ENCODE assay signal across 8 mouse cellular contexts in the genomic region with DNA sequence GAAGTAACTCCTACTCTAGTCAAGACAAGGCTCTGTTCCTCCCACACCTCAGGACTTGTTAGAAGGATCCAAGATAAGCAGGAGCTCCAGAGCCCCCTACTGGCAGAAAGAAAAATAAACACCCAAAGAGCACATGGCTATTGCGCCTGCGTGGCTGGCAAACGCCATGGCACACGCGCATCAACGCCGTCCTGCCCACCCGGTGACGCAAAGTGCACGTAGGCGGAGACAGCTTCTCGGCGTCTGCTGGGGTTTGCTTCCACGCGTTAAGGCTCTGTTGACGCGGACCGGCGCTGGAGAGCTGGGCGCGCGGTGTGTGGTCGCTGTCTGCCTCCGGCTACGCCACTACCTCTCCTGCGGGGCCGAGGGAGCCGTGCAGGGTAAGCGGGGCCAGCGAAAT. TPM values are rescaled to one million over a fixed set of nuclear protein-coding genes. Genes with fewer than 3 reads are reported as not detected.
DNase-seq lines count a peak whose midpoint lies in the region; ATAC-seq lines count a peak whose summit lies in the region.

A gene (plus strand): TSS at position 189 of the 400 bp plus-strand sequence.

- H3K27me3 ChIP-seq in hindbrain, embryonic 11.5 days (ENCODE audit: control insufficient read depth, insufficient read depth, low read length) = no peaks in the 10 kb centered on the region; the same call in 1 of the 2 replicates

- H3K36me3 ChIP-seq in hindbrain, embryonic 11.5 days (ENCODE audit: control insufficient read depth, insufficient read depth, low read length) = no peaks in the 10 kb centered on the region

- H3K9me3 ChIP-seq in hindbrain, embryonic 11.5 days (ENCODE audit: control insufficient read depth, low read length) = no peaks in the 10 kb centered on the region

- H3K4me3 ChIP-seq in hindbrain, embryonic 11.5 days (ENCODE audit: low read depth, low read length) = peak within 1 kb of the TSS; percentile 76

- peak within 1 kb of the TSS; percentile 69 for H3K9ac ChIP-seq in hindbrain, embryonic 11.5 days (ENCODE audit: low read depth, low read length)

- H3K4me2 ChIP-seq in hindbrain, embryonic 11.5 days (replicated peaks; ENCODE audit: low read depth, low read length) = peak within 1 kb of the TSS; percentile 94

- 0 out of 2 replicates have a peak, but pooled peaks cover 4% of the 10 kb centered on the region for H3K4me1 ChIP-seq in hindbrain, embryonic 11.5 days (replicated peaks; ENCODE audit: control insufficient read depth, insufficient read depth, low read length)

- ATAC-seq in hindbrain, embryonic 11.5 days (ENCODE audit: low FRiP score) = peak; percentile 96

- H3K27ac ChIP-seq in hindbrain, embryonic 11.5 days (ENCODE audit: low read depth, low read length) = peak within 1 kb of the TSS; percentile 39; the same call in 1 of the 2 replicates

- peak; percentile 96 for DNase-seq in MN1 (ENCODE audit: low spot score)
- peak; percentile 99 for DNase-seq in cerebellum, adult 9-10 months
- DNase-seq in frontal cortex, adult 2 months (ENCODE audit: extremely low spot score in 1 of 2, low spot score in 1 of 2) = peak; percentile 98 to 100
- peak; percentile 97 for DNase-seq in hindbrain, embryonic 11.5 days (ENCODE audit: low spot score)
- peak; percentile 96 for DNase-seq in layer of hippocampus, postnatal 10 days (ENCODE audit: low spot score in 2 of 2)
- peak; percentile 96 for DNase-seq in lung, postnatal 10 days
- DNase-seq in ovary, postnatal 36 days (ENCODE audit: low spot score) = peak; percentile 93
- peak; percentile 95 for DNase-seq in thymus, postnatal 25 days

- WGBS in hindbrain, embryonic 11.5 days = under 1% methylated on average over 30 of the region's 30 CpGs

RNA-seq across cellular contexts. Expression of the gene that starts here (rescaled TPM):
- 55.0 and 56.5 TPM in 2 replicates for polyA plus RNA-seq in frontal cortex, adult 2 months (2012; rRNA removed)
- polyA plus RNA-seq in hindbrain, embryonic 11.5 days (2014; fragmentation: Nextera tagmentation; extraction: Ambion mirVana) = 24.2 and 25.6 TPM in 2 replicates
- total RNA-seq in layer of hippocampus, postnatal 10 days (2021) = 10 to 100 TPM; 73.1 to 74.9 TPM

Comparison
In these comparisons a context has a peak if more than half of its experiments do, and no peak if none do; other contexts are left out.
1. Peak in every context shown above with its lines: DNase-seq, ATAC-seq, H3K4me3 ChIP-seq and H3K27ac ChIP-seq.